Mouse (Mus musculus) testis, adult 2 months (tissue): ENCODE measurements around the gene Jazf1.

ENCODE experiments used
- CTCF ChIP-seq: fragments of 200-500 bp; IDR thresholded peaks from 2 replicates; pipeline ENCODE4 v1.5.1; 2012; ENCODE audit warnings: low read depth, mild to moderate bottlenecking, inconsistent platforms, low read length, moderate library complexity; ENCODE audit not compliant: control insufficient read depth, insufficient read depth, insufficient replicate concordance
- POLR2A ChIP-seq: fragments of 200-500 bp; IDR thresholded peaks from 2 replicates; pipeline ENCODE4 v1.6.1; 2012; ENCODE audit warnings: low read depth, mild to moderate bottlenecking, inconsistent platforms, low read length, moderate library complexity; ENCODE audit not compliant: control insufficient read depth

DNA sequence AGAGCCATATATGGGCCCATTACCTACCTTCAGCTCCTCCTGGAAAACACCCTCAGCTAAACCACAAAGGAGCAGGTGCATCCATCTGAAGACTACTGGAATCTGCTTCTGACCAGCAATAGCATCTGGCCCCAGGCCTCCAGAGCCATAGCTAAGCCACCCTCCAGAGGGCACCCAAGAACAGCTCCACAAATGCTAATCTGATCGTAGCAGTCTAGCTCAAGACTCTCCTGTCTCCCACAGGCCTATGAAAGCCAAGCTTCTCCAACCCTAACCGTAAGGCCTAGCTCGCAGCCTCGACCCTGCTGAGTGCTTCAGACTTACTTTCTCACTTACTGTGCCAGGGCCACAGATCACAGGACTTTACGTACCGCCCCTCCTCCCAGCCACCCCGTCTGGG lies 96.3 kb downstream of the Jazf1 start:
- no peak; the same call in 1 of the 2 replicates for TF ChIP-seq CTCF
- TF ChIP-seq POLR2A: no peak
